Mouse (Mus musculus) cerebellum, postnatal 25 days (tissue): ENCODE results near the gene Cfap77.
A peak's percentile ranks its signal among the peaks of the same experiment; 100 is the strongest.

ENCODE experiments used
- DNase-seq, 2 experiments: peaks; one replicate each; pipeline ENCODE4 v3.0.0; 2021; ENCODE audit warnings: mixed read lengths in 2 of 2

The Cfap77 gene

GRCm38 (mm10) chr2:28919001-28919400, 135.9 kb downstream of the Cfap77 start:
- DNase-seq, result no peak

- peak; percentile 66 for DNase-seq
Measured at GRCm38 (mm10) chr2:28917518-28918361, 137.1 kb downstream of the Cfap77 start.

- DNase-seq, result no peak
Measured at GRCm38 (mm10) chr2:28917156-28917517, 137.7 kb downstream of the Cfap77 start.

- peak; percentile 67 to 77 for DNase-seq
Measured at GRCm38 (mm10) chr2:28916513-28916865, 138.4 kb downstream of the Cfap77 start, which contains the start of gene Barhl1. Gene Barhl1, minus strand, starts transcription at chr2:28916668.

- DNase-seq, result peak; percentile 72 to 73
Measured at GRCm38 (mm10) chr2:28915768-28916512, 138.9 kb downstream of the Cfap77 start.

- peak; percentile 37 for DNase-seq
Measured at GRCm38 (mm10) chr2:28915104-28915738, 139.6 kb downstream of the Cfap77 start.

GRCm38 (mm10) chr2:28914121-28914520, 140.7 kb downstream of the Cfap77 start:
- DNase-seq, result no peak

GRCm38 (mm10) chr2:28912961-28913360, 141.9 kb downstream of the Cfap77 start:
- DNase-seq, result no peak

- DNase-seq, result peak; percentile 50 to 52
Measured at GRCm38 (mm10) chr2:28912039-28912700, 142.7 kb downstream of the Cfap77 start.

GRCm38 (mm10) chr2:28911331-28912038, 143.4 kb downstream of the Cfap77 start:
- peak; percentile 38 to 50 for DNase-seq

- DNase-seq, result no peak
Measured at GRCm38 (mm10) chr2:28910877-28911276, 144.0 kb downstream of the Cfap77 start.

- DNase-seq, result peak; percentile 19 to 23
Measured at GRCm38 (mm10) chr2:28909818-28910710, 144.8 kb downstream of the Cfap77 start.

- peak in 1 of 2 experiments; percentile 23 for DNase-seq
Measured at GRCm38 (mm10) chr2:28909186-28909817, 145.6 kb downstream of the Cfap77 start.

GRCm38 (mm10) chr2:28908389-28909153, 146.3 kb downstream of the Cfap77 start:
- peak; percentile 41 to 49 for DNase-seq

- DNase-seq, result peak in 1 of 2 experiments; percentile 52
Measured at GRCm38 (mm10) chr2:28907691-28908388, 147.0 kb downstream of the Cfap77 start.

- no peak for DNase-seq
Measured at GRCm38 (mm10) chr2:28905561-28905960, 149.3 kb downstream of the Cfap77 start.

GRCm38 (mm10) chr2:28904786-28905185, 150.1 kb downstream of the Cfap77 start:
- no peak for DNase-seq

- DNase-seq, result no peak
Measured at GRCm38 (mm10) chr2:28903871-28904270, 151.0 kb downstream of the Cfap77 start.

GRCm38 (mm10) chr2:28902291-28902690, 152.6 kb downstream of the Cfap77 start:
- no peak for DNase-seq
